Mouse (Mus musculus): Measurements from ENCODE around the gene Dtx4.
"Not testable (repeated sequence)": the region's sequence is repeated elsewhere in the genome, so short reads cannot be mapped to it uniquely, and the experiment has no call there.

The Dtx4 gene

GRCm38 (mm10) chr19:12501370-12502347 is at the start of gene Dtx4:
Dtx4 (minus strand) TSS chr19:12501454.
- peak; percentile 93 for DNase-seq (ENCODE audit: low spot score in 2 of 2)

GRCm38 (mm10) chr19:12550005-12550942 is 49.0 kb upstream of the Dtx4 start:
- no peak for DNase-seq (ENCODE audit: low spot score in 2 of 2)

GRCm38 (mm10) chr19:12549166-12549565 is 47.9 kb upstream of the Dtx4 start:
- DNase-seq (ENCODE audit: low spot score in 2 of 2) = peak in 1 of 2 experiments; percentile 7

- DNase-seq (ENCODE audit: low spot score in 2 of 2) = not testable (repeated sequence)
These were observed 44.2 kb upstream of the Dtx4 start, which contains the start of gene Fam111a for GRCm38 (mm10) chr19:12545440-12545839. Fam111a (plus strand) TSS chr19:12545740.

- DNase-seq (ENCODE audit: low spot score in 2 of 2) = no peak
These were observed 40.4 kb upstream of the Dtx4 start for GRCm38 (mm10) chr19:12541644-12542043.

GRCm38 (mm10) chr19:12540727-12541126 is 39.5 kb upstream of the Dtx4 start:
- no peak for DNase-seq (ENCODE audit: low spot score in 2 of 2)

GRCm38 (mm10) chr19:12539975-12540374 is 38.7 kb upstream of the Dtx4 start:
- DNase-seq (ENCODE audit: low spot score in 2 of 2) = no peak

- no peak for DNase-seq (ENCODE audit: low spot score in 2 of 2)
These were observed 35.9 kb upstream of the Dtx4 start for GRCm38 (mm10) chr19:12537168-12537567.

- no peak for DNase-seq (ENCODE audit: low spot score in 2 of 2)
These were observed 22.1 kb upstream of the Dtx4 start for GRCm38 (mm10) chr19:12523377-12523776.

- no peak for DNase-seq (ENCODE audit: low spot score in 2 of 2)
These were observed 17.3 kb upstream of the Dtx4 start for GRCm38 (mm10) chr19:12518541-12518890.

GRCm38 (mm10) chr19:12517671-12518540 is 16.7 kb upstream of the Dtx4 start:
- DNase-seq (ENCODE audit: low spot score in 2 of 2) = peak; percentile 44 to 67

GRCm38 (mm10) chr19:12514621-12515020 is 13.4 kb upstream of the Dtx4 start:
- no peak for DNase-seq (ENCODE audit: low spot score in 2 of 2)

GRCm38 (mm10) chr19:12502756-12503155 is 1.5 kb upstream of the Dtx4 start:
- DNase-seq (ENCODE audit: low spot score in 2 of 2) = no peak

GRCm38 (mm10) chr19:12500881-12501311 is 358 bp downstream of the Dtx4 start:
- peak in 1 of 2 experiments; percentile 64 for DNase-seq (ENCODE audit: low spot score in 2 of 2)

GRCm38 (mm10) chr19:12500124-12500523 is 1.1 kb downstream of the Dtx4 start:
- peak in 1 of 2 experiments; percentile 42 for DNase-seq (ENCODE audit: low spot score in 2 of 2)

- no peak for DNase-seq (ENCODE audit: low spot score in 2 of 2)
These were observed 1.8 kb downstream of the Dtx4 start for GRCm38 (mm10) chr19:12499485-12499884.

- no peak for DNase-seq (ENCODE audit: low spot score in 2 of 2)
These were observed 2.3 kb downstream of the Dtx4 start for GRCm38 (mm10) chr19:12498941-12499340.

- no peak for DNase-seq (ENCODE audit: low spot score in 2 of 2)
These were observed 2.9 kb downstream of the Dtx4 start for GRCm38 (mm10) chr19:12498321-12498720.

- DNase-seq (ENCODE audit: low spot score in 2 of 2) = no peak
These were observed 3.3 kb downstream of the Dtx4 start for GRCm38 (mm10) chr19:12497909-12498308.

GRCm38 (mm10) chr19:12496241-12496640 is 5.0 kb downstream of the Dtx4 start:
- DNase-seq (ENCODE audit: low spot score in 2 of 2) = no peak

GRCm38 (mm10) chr19:12494972-12495535 is 6.2 kb downstream of the Dtx4 start:
- no peak for DNase-seq (ENCODE audit: low spot score in 2 of 2)
